Mouse (Mus musculus): ENCODE data around the gene Gm29735.
"Not testable (repeated sequence)": the region's sequence is repeated elsewhere in the genome, so short reads cannot be mapped to it uniquely, and the experiment has no call there.

Gm29735 gene

DNA sequence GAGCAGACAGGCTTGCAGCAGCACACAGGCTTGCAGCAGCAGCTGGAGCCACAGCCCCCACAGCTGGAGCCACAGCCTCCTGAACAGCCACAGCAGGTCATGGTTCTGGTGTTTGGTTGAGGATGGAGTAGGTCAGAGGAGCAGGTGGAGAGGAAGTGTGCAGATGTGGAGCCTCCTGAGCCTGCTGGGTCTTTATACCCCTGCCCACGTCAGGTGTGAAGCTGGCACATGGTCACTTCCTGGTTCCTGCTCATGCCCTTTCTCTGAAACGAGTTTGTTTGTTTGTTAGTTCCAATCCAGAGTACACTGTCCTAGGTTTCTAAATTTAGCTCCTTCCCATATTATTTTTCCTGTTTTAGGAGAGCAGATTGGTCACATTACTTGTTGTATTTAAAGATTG is at the start of gene Gm29735:
Gm29735 (minus strand) TSS at position 101 of the 400 bp plus-strand sequence.
- not testable (repeated sequence) for DNase-seq

GRCm38 (mm10) chr7:142205488-142205887 is 48.6 kb upstream of the Gm29735 start:
- no peak for DNase-seq

GRCm38 (mm10) chr7:142201064-142201463 is 44.2 kb upstream of the Gm29735 start, which contains the start of gene Krtap5-3:
Gene Krtap5-3 (plus strand): TSS chr7:142201364.
- DNase-seq, result no peak

DNA sequence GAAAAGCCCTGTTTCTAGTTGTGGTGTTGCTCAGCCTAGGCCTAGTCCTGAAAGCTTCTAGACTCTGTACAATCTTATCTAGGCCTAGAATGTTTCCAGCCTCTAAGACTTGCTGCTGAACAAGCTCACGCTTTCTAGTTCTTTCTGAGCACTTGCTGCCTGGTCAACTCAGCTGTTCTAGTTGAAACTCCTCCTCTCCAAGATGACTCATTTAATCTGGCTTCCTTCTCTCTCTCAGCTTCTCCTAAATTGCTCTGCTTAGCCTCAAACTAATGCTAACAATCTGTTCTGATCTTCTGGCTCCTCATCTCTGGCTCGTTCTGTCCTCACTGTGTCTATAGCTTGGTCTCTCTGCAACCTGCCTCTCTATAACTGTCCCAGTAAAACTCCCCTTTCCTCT is 41.8 kb upstream of the Gm29735 start:
- no peak for DNase-seq

DNA sequence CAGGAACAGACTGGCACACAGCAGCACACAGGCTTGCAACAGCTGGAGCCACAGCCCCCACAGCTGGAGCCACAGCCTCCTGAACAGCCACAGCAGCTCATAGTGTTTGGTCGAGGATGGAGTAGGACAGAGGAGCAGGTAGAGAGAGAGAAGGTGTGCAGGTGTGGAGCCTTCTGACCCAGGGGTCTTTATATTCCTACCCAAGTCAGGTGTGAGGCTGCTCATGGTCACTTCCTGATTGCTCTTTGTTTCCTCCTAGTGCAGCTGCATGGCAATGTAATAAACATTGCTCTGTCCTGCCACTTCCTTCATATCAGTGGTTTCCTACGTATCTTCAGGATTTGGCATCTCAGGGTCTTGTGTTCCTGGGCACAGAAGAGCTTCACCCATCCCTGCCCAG is 33.4 kb upstream of the Gm29735 start, which contains the start of gene Gm10153:
Gm10153 (minus strand) TSS at position 101 of the 400 bp plus-strand sequence.
- DNase-seq, result no peak

DNA sequence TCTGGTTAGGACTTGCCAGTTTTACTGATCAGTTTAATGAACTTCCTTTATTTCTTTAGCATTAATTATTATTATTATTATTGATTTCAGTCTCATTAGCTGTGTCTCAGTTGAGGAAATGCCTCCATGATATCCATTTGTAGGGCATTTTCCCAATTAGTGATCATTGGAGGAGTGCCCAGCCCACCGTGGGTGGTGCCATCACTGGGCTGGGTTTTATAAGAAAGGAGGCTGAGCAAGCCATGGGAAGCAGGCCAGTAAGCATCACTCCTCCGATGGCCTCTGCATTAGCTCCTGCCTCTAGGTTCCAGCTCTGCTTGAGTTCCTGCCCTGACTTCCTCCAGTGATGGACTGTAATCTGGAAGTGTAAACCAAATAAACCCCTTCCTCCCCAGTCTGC is 31.2 kb upstream of the Gm29735 start:
- no peak for DNase-seq

GRCm38 (mm10) chr7:142181021-142181420 is 24.1 kb upstream of the Gm29735 start:
- DNase-seq, result no peak

- DNase-seq, result no peak
Measured at GRCm38 (mm10) chr7:142178685-142179084, 21.8 kb upstream of the Gm29735 start.

DNA sequence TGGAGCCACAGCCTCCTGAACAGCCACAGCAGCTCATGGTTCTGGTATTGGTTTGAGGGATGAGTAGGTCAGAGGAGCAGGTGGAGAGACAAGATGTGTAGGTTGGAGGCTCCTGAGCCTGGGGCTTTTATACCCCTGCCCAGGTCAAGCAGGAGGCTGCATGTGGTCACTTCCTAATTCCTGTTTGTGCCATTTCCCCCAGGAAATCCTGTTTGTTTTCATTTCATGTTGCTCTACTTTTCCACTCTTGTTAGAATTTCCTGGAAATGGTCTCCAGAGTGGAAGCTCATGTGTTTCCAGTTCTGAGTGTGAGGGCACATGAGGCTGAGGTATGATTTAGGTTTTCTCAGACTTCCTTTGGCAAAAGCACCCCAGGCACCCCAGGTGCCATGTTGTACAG is 19.0 kb upstream of the Gm29735 start, which contains the start of gene Krtap5-2:
Krtap5-2 (minus strand) TSS at position 101 of the 400 bp plus-strand sequence.
- DNase-seq, result not testable (repeated sequence)

- DNase-seq, result peak; percentile 16
Measured at GRCm38 (mm10) chr7:142169836-142170235, 12.9 kb upstream of the Gm29735 start.

- not testable (repeated sequence) for DNase-seq
Measured at GRCm38 (mm10) chr7:142165639-142166038, 8.7 kb upstream of the Gm29735 start, which contains the start of gene Gm4553. Gene Gm4553 (minus strand): TSS chr7:142165739.

- no peak for DNase-seq
Measured at GRCm38 (mm10) chr7:142159366-142159765, 2.5 kb upstream of the Gm29735 start.

- no peak for DNase-seq
Measured at GRCm38 (mm10) chr7:142155308-142155707, 1.6 kb downstream of the Gm29735 start.

DNA sequence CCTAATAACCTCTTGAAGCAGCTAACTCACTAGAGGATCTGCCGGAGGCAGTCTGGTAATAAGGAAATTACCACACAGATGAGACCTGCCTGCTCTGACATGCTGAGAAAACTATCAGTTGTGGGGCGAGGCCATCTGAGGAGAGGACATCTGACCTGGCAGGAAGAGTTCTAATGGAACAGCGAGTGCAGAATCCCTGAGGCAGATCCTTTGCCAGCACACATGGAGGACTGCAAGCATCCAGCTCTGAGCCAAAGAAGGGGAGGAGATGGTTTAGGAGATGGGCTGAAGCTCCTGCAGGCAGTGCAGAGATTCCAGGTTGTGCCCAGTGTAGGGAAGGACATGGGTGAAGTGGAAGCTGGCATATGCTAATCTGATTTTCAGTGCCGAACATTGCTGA is 4.7 kb downstream of the Gm29735 start:
- DNase-seq, result no peak

- no peak for DNase-seq
Measured at GRCm38 (mm10) chr7:142148633-142149032, 8.3 kb downstream of the Gm29735 start.

- DNase-seq, result peak; percentile 73
Measured at GRCm38 (mm10) chr7:142146033-142146432, 10.9 kb downstream of the Gm29735 start.

DNA sequence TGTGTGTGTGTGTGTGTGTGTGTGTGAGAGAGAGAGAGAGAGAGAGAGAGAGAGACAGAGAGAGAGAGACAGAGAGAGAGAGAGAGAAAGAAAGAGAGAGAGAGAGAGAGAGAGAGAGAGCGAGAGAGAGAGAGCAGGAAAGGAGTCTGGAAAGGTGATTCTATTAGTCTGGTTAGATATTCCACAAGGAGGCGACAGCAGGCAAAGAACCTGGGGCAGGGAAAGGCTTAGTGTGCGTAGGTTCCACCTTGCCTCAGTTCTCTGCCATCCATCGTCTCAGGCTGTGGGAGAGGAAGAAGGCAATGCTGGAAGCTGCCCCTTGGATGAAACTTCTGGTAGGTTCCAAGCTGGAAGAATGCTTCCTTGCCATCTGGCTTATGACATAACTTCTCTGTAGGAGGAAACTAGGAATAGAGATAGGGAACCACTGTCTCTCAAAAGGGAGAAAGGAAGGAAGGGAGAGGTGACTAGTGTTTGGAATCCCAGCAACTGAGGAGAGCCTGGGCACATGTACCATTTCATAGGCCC is 11.4 kb downstream of the Gm29735 start:
- DNase-seq, result no peak

GRCm38 (mm10) chr7:142144507-142144906 is 12.4 kb downstream of the Gm29735 start, which contains the start of gene Gm45337:
Gene Gm45337 (minus strand): TSS chr7:142144607.
- no peak for DNase-seq

DNA sequence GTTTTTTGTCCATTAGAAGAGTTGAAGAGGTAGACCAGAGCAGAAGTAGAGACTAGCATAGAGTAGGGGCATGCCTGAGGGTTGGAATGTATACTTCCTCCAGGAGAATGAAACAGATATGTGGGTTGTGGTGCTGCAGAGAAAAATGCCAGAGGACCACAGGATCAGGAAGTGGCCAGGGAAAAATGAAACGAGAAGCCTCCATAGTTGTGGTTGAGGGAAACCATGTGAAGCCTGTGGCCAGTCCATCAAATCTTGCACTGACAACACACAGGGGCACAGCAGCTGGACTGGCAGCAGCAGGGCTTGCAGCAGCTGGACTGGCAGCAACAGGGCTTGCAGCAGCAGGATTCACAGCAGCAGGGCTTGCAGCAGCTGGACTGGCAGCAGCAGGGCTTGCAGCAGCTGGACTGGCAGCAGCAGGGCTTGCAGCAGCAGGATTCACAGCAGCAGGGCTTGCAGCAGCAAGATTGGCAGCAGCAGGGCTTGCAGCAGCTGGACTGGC is 13.4 kb downstream of the Gm29735 start:
- DNase-seq, result not testable (repeated sequence)

GRCm38 (mm10) chr7:142140696-142141095 is 16.2 kb downstream of the Gm29735 start:
- no peak for DNase-seq

GRCm38 (mm10) chr7:142135934-142136333 is 21.0 kb downstream of the Gm29735 start, which contains the start of gene Gm39115:
Gene Gm39115 (minus strand): TSS chr7:142136034.
- not testable (repeated sequence) for DNase-seq

DNA sequence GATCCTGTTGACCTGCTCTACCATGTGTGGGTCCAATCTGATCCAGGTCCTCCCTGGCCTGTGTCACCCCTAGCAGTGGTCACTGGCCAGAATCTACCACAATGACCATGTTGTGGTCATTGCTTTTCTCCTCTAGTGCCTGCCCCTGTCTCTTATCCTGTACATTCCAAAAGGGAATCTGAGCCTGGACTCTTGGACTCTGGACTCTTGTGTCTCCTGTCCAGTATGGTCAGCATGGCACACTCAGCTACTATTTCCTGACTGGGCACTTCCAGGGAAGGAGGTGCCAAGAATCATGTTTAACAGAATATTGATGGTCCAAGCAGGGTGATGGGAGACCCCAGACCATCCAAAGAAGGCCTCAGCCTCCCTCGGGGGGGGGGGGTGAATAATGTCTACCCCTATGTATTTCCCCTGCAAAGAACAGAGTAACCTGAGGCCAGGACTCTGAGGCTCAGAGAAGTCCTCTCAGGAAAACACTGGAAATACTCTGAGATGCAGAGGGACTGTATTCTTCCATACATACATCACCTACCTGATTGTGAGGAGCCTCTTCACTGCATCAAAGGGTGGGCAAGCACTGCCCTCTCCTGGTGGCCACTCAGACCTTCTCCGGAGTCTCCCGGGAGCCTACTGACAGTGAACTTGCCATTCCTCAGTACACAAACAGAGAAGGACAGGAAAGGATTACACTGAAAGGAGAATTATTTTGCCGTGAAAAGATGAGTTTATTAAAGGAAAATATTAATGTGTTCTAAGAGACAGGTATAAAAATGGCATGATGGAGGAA is 22.5 kb downstream of the Gm29735 start:
- DNase-seq, result peak; percentile 77

- peak; percentile 4 for DNase-seq
Measured at GRCm38 (mm10) chr7:142128843-142129242, 28.1 kb downstream of the Gm29735 start.

- not testable (repeated sequence) for DNase-seq
Measured at GRCm38 (mm10) chr7:142120629-142121028, 36.3 kb downstream of the Gm29735 start, which contains the start of gene Gm45618. Gene Gm45618 (minus strand): TSS chr7:142120729.

Measured in kidney, adult 9 months (tissue).